Mouse (Mus musculus) limb, embryonic 10.5 days (tissue): ENCODE results near the gene Popdc2. TPM values are rescaled to one million over a fixed set of nuclear protein-coding genes. Genes with fewer than 3 reads are reported as not detected.

Experiments
- DNase-seq: peaks from one replicate; pipeline ENCODE4 v3.0.0-alpha.2; 2017; ENCODE audit warnings: low spot score
- H3K27ac ChIP-seq: fragments of 300-500 bp; sonication (generic); 2 replicates; pipeline ENCODE4 v1.5.1; 2016; ENCODE audit warnings: mild to moderate bottlenecking
- H3K27me3 ChIP-seq: fragments of 300-500 bp; sonication (generic); 2 replicates; pipeline ENCODE4 v1.6.1; 2016; ENCODE audit warnings: low read depth, mild to moderate bottlenecking; ENCODE audit not compliant: poor library complexity, severe bottlenecking
- H3K36me3 ChIP-seq: fragments of 300-500 bp; sonication (generic); 2 replicates; pipeline ENCODE4 v1.6.1; 2016; ENCODE audit warnings: mild to moderate bottlenecking, moderate library complexity
- H3K4me1 ChIP-seq: fragments of 300-500 bp; sonication (generic); 2 replicates; pipeline ENCODE4 v1.6.1; 2016
- H3K4me3 ChIP-seq: fragments of 300-500 bp; sonication (generic); 2 replicates; pipeline ENCODE4 v1.5.1; 2016; ENCODE audit warnings: mild to moderate bottlenecking, moderate library complexity
- H3K9me3 ChIP-seq: fragments of 300-500 bp; sonication (generic); replicated peaks from 2 replicates; pipeline ENCODE4 v1.6.1; 2016; ENCODE audit warnings: mild to moderate bottlenecking
- WGBS: fragments of 180-500 bp; shearing (Covaris S2); methylation state at CpG from one replicate; pipeline ENCODE4 v1.1.7; 2016; 5-methylcytosine and 5-hydroxymethylcytosine counted together
- polyA plus RNA-seq: library from polyadenylated mRNA; unstranded; fragments of >200 nt; fragmentation: Nextera tagmentation; extraction: Ambion mirVana; gene quantifications from 2 replicates; pipeline ENCODE4 v1.2.1, GENCODE M21; 2016

The Popdc2 gene
- polyA plus RNA-seq, 1 experiment from 2014 or later, result 1.3 TPM

GRCm38 (mm10) chr16:38401468-38401867 is 39.5 kb downstream of the Popdc2 start:
- H3K4me3 ChIP-seq, result no peak overlapping the region
- no peak for DNase-seq
- no peaks in the 10 kb centered on the region for H3K9me3 ChIP-seq
- H3K4me1 ChIP-seq, result peaks cover 14% of the 10 kb centered on the region
- no peak overlapping the region for H3K27ac ChIP-seq
- WGBS, result 85% methylated on average over 6 of the region's 6 CpGs
- no peaks in the 10 kb centered on the region for H3K27me3 ChIP-seq
- H3K36me3 ChIP-seq, result no peaks in the 10 kb centered on the region

GRCm38 (mm10) chr16:38403639-38404038 is 41.6 kb downstream of the Popdc2 start:
- H3K4me1 ChIP-seq, result peaks cover 14% of the 10 kb centered on the region
- H3K4me3 ChIP-seq, result no peak overlapping the region
- H3K27ac ChIP-seq, result no peak overlapping the region
- H3K9me3 ChIP-seq, result no peaks in the 10 kb centered on the region
- DNase-seq, result no peak
- WGBS, result 92% methylated on average over 7 of the region's 7 CpGs
- no peaks in the 10 kb centered on the region for H3K36me3 ChIP-seq
- H3K27me3 ChIP-seq, result no peaks in the 10 kb centered on the region

DNA sequence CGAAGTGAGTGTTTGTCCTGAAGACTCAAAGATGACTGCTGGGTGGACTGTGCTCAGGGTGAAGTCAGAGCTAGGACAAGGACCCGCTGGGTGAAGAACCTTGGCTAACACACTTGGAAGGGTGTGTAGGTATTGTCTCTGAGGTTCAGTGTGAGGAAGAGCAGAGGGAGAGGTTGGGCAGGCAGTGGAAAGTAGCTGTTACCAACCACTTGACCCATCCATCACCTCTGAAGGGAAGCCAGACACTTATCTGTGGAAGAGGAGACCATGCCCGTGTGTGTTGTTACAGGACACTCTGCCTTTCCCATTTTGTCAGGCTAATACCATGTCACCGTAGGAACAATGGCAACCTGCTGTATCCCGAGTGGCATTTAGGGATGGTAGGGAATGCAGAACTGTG is 44.3 kb downstream of the Popdc2 start:
- DNase-seq, result no peak
- Histone ChIP-seq H3K4me3 (no peak overlapping the region), H3K9me3 (no peaks in the 10 kb centered on the region), H3K36me3 (no peaks in the 10 kb centered on the region), H3K27ac (no peak overlapping the region), H3K27me3 (no peaks in the 10 kb centered on the region), H3K4me1 (no peaks in the 10 kb centered on the region)
- 84% methylated on average over 5 of the region's 5 CpGs for WGBS

DNA sequence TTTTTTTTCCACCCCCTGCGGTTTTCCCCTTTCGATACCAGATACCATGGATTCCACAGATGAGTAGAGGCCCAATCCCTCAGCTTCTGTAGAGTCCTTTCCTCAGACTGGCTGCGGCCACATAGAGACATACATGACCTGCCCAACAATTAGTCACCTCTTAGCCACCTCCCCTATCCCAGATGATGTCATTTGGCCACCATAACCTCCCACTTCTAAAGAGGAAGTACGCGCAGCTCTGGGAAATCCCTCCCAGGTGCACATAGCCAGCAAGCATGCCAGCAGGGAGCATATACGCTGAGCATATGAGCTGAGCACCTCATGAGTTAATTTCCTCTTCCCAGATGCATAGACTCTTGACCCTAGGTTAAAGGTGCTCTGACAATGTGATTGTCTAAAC is 44.7 kb downstream of the Popdc2 start:
- H3K27ac ChIP-seq, result no peak overlapping the region
- H3K4me1 ChIP-seq, result no peaks in the 10 kb centered on the region
- DNase-seq, result no peak
- no peaks in the 10 kb centered on the region for H3K27me3 ChIP-seq
- H3K4me3 ChIP-seq, result no peak overlapping the region
- no peaks in the 10 kb centered on the region for H3K9me3 ChIP-seq
- H3K36me3 ChIP-seq, result no peaks in the 10 kb centered on the region
- 85% methylated on average over 6 of the region's 6 CpGs for WGBS

DNA sequence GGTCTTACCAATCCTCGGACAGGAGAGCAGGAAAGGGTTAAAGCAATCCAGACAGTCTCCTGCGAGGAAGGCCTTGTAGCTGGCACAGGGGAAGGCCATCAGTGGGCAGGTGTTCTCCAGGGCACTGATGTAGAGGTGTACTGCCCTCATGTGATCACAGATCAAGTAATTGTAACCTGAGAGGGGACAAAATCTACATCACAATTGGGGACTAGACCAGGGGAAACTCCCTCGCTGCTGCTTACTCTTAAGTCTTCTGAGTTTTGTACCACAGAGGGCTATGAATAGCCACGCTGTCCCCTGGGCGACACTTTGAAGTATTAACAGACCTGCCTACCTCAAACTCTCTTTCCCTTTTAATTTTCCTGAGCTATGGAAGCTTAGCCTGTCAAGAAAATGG is 45.6 kb downstream of the Popdc2 start:
- WGBS, result 42% methylated on average over 5 of the region's 5 CpGs
- Histone ChIP-seq H3K27me3 (no peaks in the 10 kb centered on the region), H3K27ac (no peak overlapping the region), H3K4me3 (no peak overlapping the region), H3K4me1 (no peaks in the 10 kb centered on the region), H3K9me3 (no peaks in the 10 kb centered on the region), H3K36me3 (no peaks in the 10 kb centered on the region)
- DNase-seq, result no peak

DNA sequence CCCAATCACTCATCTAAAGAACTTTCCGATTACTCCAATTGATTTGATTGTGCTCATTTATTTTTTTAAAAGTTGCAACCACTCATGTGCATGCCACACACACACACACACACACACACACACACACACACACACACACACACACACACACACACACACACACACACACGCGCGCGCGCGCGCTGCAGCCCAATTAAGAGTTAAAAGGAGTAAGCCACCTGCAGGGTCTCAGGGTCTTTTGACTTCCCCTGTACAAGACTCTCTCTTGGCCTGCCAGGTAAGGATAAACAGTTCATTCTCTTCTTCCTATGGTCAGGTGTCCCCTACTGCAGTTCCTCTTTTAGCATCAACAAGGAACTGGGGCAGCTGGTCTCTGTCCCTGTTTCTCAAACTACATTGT is 46.4 kb downstream of the Popdc2 start:
- no peaks in the 10 kb centered on the region for H3K9me3 ChIP-seq

GRCm38 (mm10) chr16:38414953-38415352 is 52.9 kb downstream of the Popdc2 start:
- H3K9me3 ChIP-seq, result no peaks in the 10 kb centered on the region
- H3K4me3 ChIP-seq, result no peak overlapping the region
- H3K36me3 ChIP-seq, result no peaks in the 10 kb centered on the region
- H3K27ac ChIP-seq, result no peak overlapping the region
- H3K27me3 ChIP-seq, result no peaks in the 10 kb centered on the region
- no peak for DNase-seq
- WGBS, result 88% methylated on average over 7 of the region's 7 CpGs
- no peaks in the 10 kb centered on the region for H3K4me1 ChIP-seq

More for the DNA sequence above, 46.4 kb downstream of the Popdc2 start:
- Histone ChIP-seq H3K27ac (no peak overlapping the region), H3K4me1 (no peaks in the 10 kb centered on the region), H3K4me3 (no peak overlapping the region), H3K36me3 (no peaks in the 10 kb centered on the region), H3K27me3 (no peaks in the 10 kb centered on the region)
- WGBS, result 92% methylated on average over 8 of the region's 8 CpGs
- no peak for DNase-seq

DNA sequence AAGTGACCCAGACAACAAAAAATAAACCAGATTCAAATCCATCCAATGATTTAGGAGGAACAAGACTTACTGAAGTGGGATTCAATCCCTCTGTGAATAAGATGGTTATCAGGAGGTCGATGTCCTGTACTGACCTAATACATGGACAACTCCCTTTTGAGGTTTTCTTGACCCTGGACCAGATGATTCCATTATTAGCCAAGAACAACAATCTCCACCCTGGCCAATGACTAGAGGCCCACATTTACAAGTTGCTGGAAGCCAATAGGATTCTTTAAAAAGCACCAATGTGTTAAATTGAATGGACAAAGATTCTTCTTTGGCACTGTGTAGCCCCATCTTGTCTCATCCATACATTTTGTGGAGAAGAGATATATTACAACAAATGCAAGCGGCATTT is 63.4 kb downstream of the Popdc2 start:
- Histone ChIP-seq H3K4me3 (no peak overlapping the region), H3K36me3 (no peaks in the 10 kb centered on the region), H3K27me3 (no peaks in the 10 kb centered on the region), H3K27ac (no peak overlapping the region), H3K9me3 (no peaks in the 10 kb centered on the region), H3K4me1 (peaks cover 13% of the 10 kb centered on the region; the same call in 1 of the 2 replicates)
- DNase-seq, result no peak
- 91% methylated on average over 2 of the region's 2 CpGs for WGBS

DNA sequence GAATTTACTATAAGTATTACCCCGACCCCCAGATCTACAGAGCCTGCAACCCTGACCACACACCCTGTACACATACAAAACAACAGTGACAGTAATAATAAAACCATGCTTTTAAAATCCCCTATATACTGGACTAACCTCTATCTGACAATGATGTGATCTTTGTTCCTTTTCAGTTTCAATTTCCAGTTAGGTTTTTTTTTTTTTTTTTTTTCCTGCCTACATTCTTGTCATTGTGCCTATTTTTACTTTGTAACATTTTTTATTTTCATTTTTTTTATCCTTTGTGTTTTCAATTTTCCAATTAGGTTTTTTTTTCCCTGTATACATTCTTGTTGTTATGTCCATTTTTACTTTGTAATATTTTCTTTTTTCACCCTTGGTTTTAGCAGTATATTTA is 63.8 kb downstream of the Popdc2 start:
- Histone ChIP-seq H3K27me3 (no peaks in the 10 kb centered on the region), H3K36me3 (no peaks in the 10 kb centered on the region), H3K4me3 (no peak overlapping the region), H3K27ac (no peak overlapping the region), H3K9me3 (no peaks in the 10 kb centered on the region), H3K4me1 (peaks cover 16% of the 10 kb centered on the region; the same call in 1 of the 2 replicates)
- 100% methylated on average over 1 of the region's 1 CpGs for WGBS
- no peak for DNase-seq

Other genes starting within 250 kb of the Popdc2 start
- not detected in 2 replicates for gene Nr1i2, start 67.4 kb upstream of the Popdc2 start, polyA plus RNA-seq
- gene Maats1, start 20.1 kb upstream of the Popdc2 start, polyA plus RNA-seq, result 0.10 TPM in 1 of 2 replicates, not detected in the other
- gene Cox17, start 15.2 kb upstream of the Popdc2 start, polyA plus RNA-seq, result 119 and 132 TPM in 2 replicates
- gene Gm21987, start 15.2 kb upstream of the Popdc2 start, polyA plus RNA-seq, result not detected in 2 replicates
- 0.11 TPM in 1 of 2 replicates, not detected in the other for gene Pla1a, start 70.9 kb downstream of the Popdc2 start, polyA plus RNA-seq
- 153 and 159 TPM in 2 replicates for gene Adprh, start 90.5 kb downstream of the Popdc2 start, polyA plus RNA-seq
- gene Cd80, start 93.4 kb downstream of the Popdc2 start, polyA plus RNA-seq, result 0.29 and 0.53 TPM in 2 replicates
- 29.2 and 30.1 TPM in 2 replicates for gene Timmdc1, start 160.5 kb downstream of the Popdc2 start, polyA plus RNA-seq
- gene Poglut1, start 188.0 kb downstream of the Popdc2 start, polyA plus RNA-seq, result 71.2 and 78.7 TPM in 2 replicates
- 93.7 and 122 TPM in 2 replicates for gene Tmem39a, start 196.5 kb downstream of the Popdc2 start, polyA plus RNA-seq